Mouse (Mus musculus) lung, adult 2 months (tissue): ENCODE data around the gene Natd1. TPM values are rescaled to one million over a fixed set of nuclear protein-coding genes. Genes with fewer than 3 reads are reported as not detected.
"Not testable (repeated sequence)": the region's sequence is repeated elsewhere in the genome, so short reads cannot be mapped to it uniquely, and the experiment has no call there.

Source experiments
- DNase-seq: peaks from one replicate; pipeline ENCODE4 v3.0.0; 2022
- H3K4me1 ChIP-seq: fragments of 200-500 bp; 2 replicates; pipeline ENCODE4 v1.6.1; 2011; ENCODE audit warnings: low read length; ENCODE audit not compliant: control insufficient read depth, insufficient read depth
- H3K4me3 ChIP-seq: fragments of 200-500 bp; replicated peaks from 2 replicates; pipeline ENCODE3; 2011; ENCODE audit warnings: low read depth, mild to moderate bottlenecking, control low read depth, low read length; ENCODE audit errors: extremely low read depth
- CTCF ChIP-seq: fragments of 200-500 bp; IDR thresholded peaks from 2 replicates; pipeline ENCODE4 v1.5.1; 2011; ENCODE audit warnings: mild to moderate bottlenecking, low read length, control low read depth; ENCODE audit not compliant: insufficient read depth
- POLR2A ChIP-seq: fragments of 200-500 bp; IDR thresholded peaks from 2 replicates; pipeline ENCODE4 v1.6.1; 2011; ENCODE audit warnings: low read depth, mild to moderate bottlenecking, control low read depth, low read length, borderline replicate concordance; ENCODE audit errors: extremely low read depth
- WGBS: fragments of 180-500 bp; shearing (Covaris S2); methylation state at CpG from one replicate; pipeline ENCODE4 v1.1.7; 2018; 5-methylcytosine and 5-hydroxymethylcytosine counted together
- polyA plus RNA-seq: library from polyadenylated mRNA; depleted of rRNA; stranded (reverse); fragments of >200 nt; gene quantifications from 2 replicates; pipeline ENCODE4 v1.2.3, GENCODE M21; 2012

The Natd1 gene
- polyA plus RNA-seq, 1 experiment = 34.4 TPM

GRCm38 (mm10) chr11:60878056-60878612 is 36.4 kb downstream of the Natd1 start:
- TF ChIP-seq CTCF = no peak
- TF ChIP-seq POLR2A = no peak
- H3K4me1 ChIP-seq = peaks cover 11% of the 10 kb centered on the region
- peak overlapping the region; percentile 85 for H3K4me3 ChIP-seq
- no peak for DNase-seq
- WGBS = under 1% methylated on average over 52 of the region's 52 CpGs

- DNase-seq = no peak
- peaks cover 13% of the 10 kb centered on the region for H3K4me1 ChIP-seq
- WGBS = 63% methylated on average over 6 of the region's 6 CpGs
- TF ChIP-seq CTCF = no peak
- TF ChIP-seq POLR2A = no peak
- H3K4me3 ChIP-seq = no peak overlapping the region
These were observed 41.4 kb downstream of the Natd1 start for GRCm38 (mm10) chr11:60873101-60873500.

GRCm38 (mm10) chr11:60871409-60871808 is 43.1 kb downstream of the Natd1 start:
- no peak for DNase-seq
- 40% methylated on average over 4 of the region's 4 CpGs for WGBS

GRCm38 (mm10) chr11:60869471-60869870 is 45.1 kb downstream of the Natd1 start:
- WGBS = 86% methylated on average over 6 of the region's 6 CpGs
- DNase-seq = not testable (repeated sequence)

More at GRCm38 (mm10) chr11:60871409-60871808, 43.1 kb downstream of the Natd1 start:
- TF ChIP-seq POLR2A (no peak), CTCF (no peak)
- H3K4me1 ChIP-seq = peaks cover 11% of the 10 kb centered on the region
- no peak overlapping the region for H3K4me3 ChIP-seq

GRCm38 (mm10) chr11:60867904-60868303 is 46.6 kb downstream of the Natd1 start:
- 63% methylated on average over 8 of the region's 8 CpGs for WGBS
- H3K4me1 ChIP-seq = peaks cover 17% of the 10 kb centered on the region
- TF ChIP-seq CTCF (no peak), POLR2A (no peak)
- DNase-seq = no peak
- no peak overlapping the region for H3K4me3 ChIP-seq

More at GRCm38 (mm10) chr11:60869471-60869870, 45.1 kb downstream of the Natd1 start:
- H3K4me3 ChIP-seq = not testable (repeated sequence)
- peaks cover 15% of the 10 kb centered on the region for H3K4me1 ChIP-seq

GRCm38 (mm10) chr11:60867456-60867855 is 47.1 kb downstream of the Natd1 start:
- no peak for DNase-seq
- TF ChIP-seq POLR2A (no peak), CTCF (no peak)
- H3K4me1 ChIP-seq = peaks cover 17% of the 10 kb centered on the region
- H3K4me3 ChIP-seq = no peak overlapping the region
- WGBS = 64% methylated on average over 3 of the region's 3 CpGs

GRCm38 (mm10) chr11:60866021-60866420 is 48.5 kb downstream of the Natd1 start:
- TF ChIP-seq CTCF (no peak), POLR2A (no peak)
- WGBS = 62% methylated on average over 2 of the region's 2 CpGs
- DNase-seq = no peak
- Histone ChIP-seq H3K4me1 (peaks cover 17% of the 10 kb centered on the region), H3K4me3 (no peak overlapping the region)

GRCm38 (mm10) chr11:60864916-60865315 is 49.6 kb downstream of the Natd1 start:
- Histone ChIP-seq H3K4me3 (no peak overlapping the region), H3K4me1 (peaks cover 17% of the 10 kb centered on the region)
- no peak for DNase-seq
- WGBS = 76% methylated on average over 14 of the region's 14 CpGs
- TF ChIP-seq CTCF = no peak
- no peak for TF ChIP-seq POLR2A

GRCm38 (mm10) chr11:60864166-60864565 is 50.4 kb downstream of the Natd1 start:
- no peak for DNase-seq
- H3K4me3 ChIP-seq = no peak overlapping the region
- TF ChIP-seq CTCF = no peak
- TF ChIP-seq POLR2A = no peak
- WGBS = 52% methylated on average over 2 of the region's 2 CpGs
- H3K4me1 ChIP-seq = peaks cover 17% of the 10 kb centered on the region

- H3K4me3 ChIP-seq = no peak overlapping the region
- TF ChIP-seq POLR2A (no peak), CTCF (no peak)
- peaks cover 17% of the 10 kb centered on the region for H3K4me1 ChIP-seq
- WGBS = 73% methylated on average over 4 of the region's 4 CpGs
- no peak for DNase-seq
These were observed 51.4 kb downstream of the Natd1 start for GRCm38 (mm10) chr11:60863196-60863595.

- WGBS = 74% methylated on average over 3 of the region's 3 CpGs
- DNase-seq = no peak
- TF ChIP-seq CTCF (no peak), POLR2A (no peak)
- peaks cover 17% of the 10 kb centered on the region for H3K4me1 ChIP-seq
- H3K4me3 ChIP-seq = no peak overlapping the region
These were observed 52.6 kb downstream of the Natd1 start for GRCm38 (mm10) chr11:60861993-60862392.
